Mouse (Mus musculus) thymus, postnatal 36 days (tissue): ENCODE data around the gene Serpina3g.

Source experiments
- DNase-seq, 2 experiments: peaks; one replicate each; pipeline ENCODE4 v3.0.0; 2022; ENCODE audit warnings: mixed read lengths in 2 of 2

Gene Serpina3g

DNA sequence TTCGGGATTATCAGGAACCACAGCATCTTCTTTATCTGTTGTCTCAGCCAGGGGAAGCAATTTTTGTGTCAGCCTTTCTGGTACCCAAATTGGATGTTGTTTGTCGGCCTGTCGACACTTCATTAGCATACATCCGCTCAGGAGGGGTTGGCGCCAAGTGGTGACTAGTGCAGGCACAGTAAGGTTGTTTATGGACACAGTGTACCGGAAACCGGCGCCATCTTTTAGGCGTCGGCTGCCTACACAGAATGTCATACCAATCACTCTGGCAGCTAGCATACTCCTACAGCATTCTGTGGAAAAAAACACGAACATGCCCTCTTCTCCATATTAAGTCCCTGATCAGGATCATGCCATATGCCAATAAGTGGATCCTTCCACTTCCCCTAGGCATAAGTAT lies 47.3 kb downstream of the Serpina3g start:
- DNase-seq: no peak

GRCm38 (mm10) chr12:104288336-104288735 lies 52.3 kb downstream of the Serpina3g start:
- no peak for DNase-seq

DNA sequence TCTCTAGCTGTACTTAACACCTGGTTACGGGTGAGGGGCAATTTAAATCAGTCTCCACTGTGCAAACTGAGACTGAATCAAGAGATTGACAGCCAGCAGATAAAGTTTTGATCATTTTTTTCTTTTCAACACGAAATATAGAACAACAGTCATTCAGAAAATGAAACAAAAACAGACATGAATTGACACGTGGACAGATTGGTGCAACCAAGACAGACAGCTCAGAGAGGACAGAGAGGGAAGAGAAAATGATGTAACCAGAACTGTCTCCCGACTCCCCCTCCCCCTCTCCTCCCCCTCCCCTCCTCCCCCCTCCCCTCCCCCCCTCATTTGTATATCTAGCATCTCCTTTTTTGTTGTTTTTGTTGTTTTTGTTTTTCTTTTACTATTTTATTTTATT lies 53.8 kb downstream of the Serpina3g start:
- DNase-seq: no peak
